Mouse (Mus musculus) embryo, embryonic 11 days (tissue): ENCODE results near the gene St6galnac3.

Experiments used
- DNase-seq: peaks from one replicate; pipeline ENCODE4 v3.0.0-alpha.2; 2015

The St6galnac3 gene

GRCm38 (mm10) chr3:153509643-153510042 lies 215.3 kb downstream of the St6galnac3 start:
- DNase-seq = no peak

GRCm38 (mm10) chr3:153509029-153509428 lies 215.9 kb downstream of the St6galnac3 start:
- no peak for DNase-seq

GRCm38 (mm10) chr3:153508592-153508991 lies 216.4 kb downstream of the St6galnac3 start:
- no peak for DNase-seq

- no peak for DNase-seq
Measured at GRCm38 (mm10) chr3:153507599-153507998, 217.4 kb downstream of the St6galnac3 start.

GRCm38 (mm10) chr3:153502488-153502887 lies 222.5 kb downstream of the St6galnac3 start:
- no peak for DNase-seq

GRCm38 (mm10) chr3:153501333-153501877 lies 223.6 kb downstream of the St6galnac3 start:
- DNase-seq = peak; percentile 83

- DNase-seq = no peak
Measured at GRCm38 (mm10) chr3:153492986-153493385, 232.0 kb downstream of the St6galnac3 start.

GRCm38 (mm10) chr3:153489718-153490117 lies 235.3 kb downstream of the St6galnac3 start:
- no peak for DNase-seq

GRCm38 (mm10) chr3:153488931-153489330 lies 236.0 kb downstream of the St6galnac3 start:
- no peak for DNase-seq

- DNase-seq = no peak
Measured at GRCm38 (mm10) chr3:153485176-153485575, 239.8 kb downstream of the St6galnac3 start.

- DNase-seq = no peak
Measured at GRCm38 (mm10) chr3:153484701-153485100, 240.3 kb downstream of the St6galnac3 start.

GRCm38 (mm10) chr3:153483691-153484090 lies 241.3 kb downstream of the St6galnac3 start:
- DNase-seq = no peak

- no peak for DNase-seq
Measured at GRCm38 (mm10) chr3:153482098-153482497, 242.9 kb downstream of the St6galnac3 start.

GRCm38 (mm10) chr3:153481012-153481411 lies 244.0 kb downstream of the St6galnac3 start:
- no peak for DNase-seq

GRCm38 (mm10) chr3:153480636-153481006 lies 244.4 kb downstream of the St6galnac3 start:
- no peak for DNase-seq

GRCm38 (mm10) chr3:153480005-153480635 lies 244.9 kb downstream of the St6galnac3 start:
- no peak for DNase-seq

- DNase-seq = no peak
Measured at GRCm38 (mm10) chr3:153475919-153476318, 249.1 kb downstream of the St6galnac3 start.

- DNase-seq = no peak
Measured at GRCm38 (mm10) chr3:153475461-153475860, 249.5 kb downstream of the St6galnac3 start.

- DNase-seq = no peak
Measured at GRCm38 (mm10) chr3:153472583-153473471, 252.1 kb downstream of the St6galnac3 start.

- no peak for DNase-seq
Measured at GRCm38 (mm10) chr3:153463849-153464248, 261.1 kb downstream of the St6galnac3 start.

- no peak for DNase-seq
Measured at GRCm38 (mm10) chr3:153460173-153460572, 264.8 kb downstream of the St6galnac3 start.

- no peak for DNase-seq
Measured at GRCm38 (mm10) chr3:153458593-153458992, 266.4 kb downstream of the St6galnac3 start.

- DNase-seq = no peak
Measured at GRCm38 (mm10) chr3:153457701-153458100, 267.3 kb downstream of the St6galnac3 start.

GRCm38 (mm10) chr3:153457203-153457602 lies 267.8 kb downstream of the St6galnac3 start:
- DNase-seq = no peak
